Mouse (Mus musculus): ENCODE data around the gene Ccdc81.
A peak's percentile ranks its signal among the peaks of the same experiment; 100 is the strongest.

Gene Ccdc81

GRCm38 (mm10) chr7:89856440-89857217 is 46.8 kb downstream of the Ccdc81 start:
- no peak for DNase-seq

- no peak for DNase-seq
Measured at GRCm38 (mm10) chr7:89855196-89855595, 48.2 kb downstream of the Ccdc81 start.

GRCm38 (mm10) chr7:89853131-89853530 is 50.3 kb downstream of the Ccdc81 start:
- no peak for DNase-seq

GRCm38 (mm10) chr7:89852158-89853095 is 51.0 kb downstream of the Ccdc81 start:
- no peak for DNase-seq

GRCm38 (mm10) chr7:89850510-89850909 is 52.9 kb downstream of the Ccdc81 start:
- no peak for DNase-seq

GRCm38 (mm10) chr7:89845669-89846068 is 57.8 kb downstream of the Ccdc81 start:
- no peak for DNase-seq

- peak; percentile 53 for DNase-seq
Measured at GRCm38 (mm10) chr7:89843533-89843932, 59.9 kb downstream of the Ccdc81 start.

- DNase-seq = no peak
Measured at GRCm38 (mm10) chr7:89843121-89843520, 60.3 kb downstream of the Ccdc81 start.

GRCm38 (mm10) chr7:89842404-89842715 is 61.1 kb downstream of the Ccdc81 start:
- DNase-seq = no peak

- peak; percentile 91 for DNase-seq
Measured at GRCm38 (mm10) chr7:89841670-89842403, 61.6 kb downstream of the Ccdc81 start.

- DNase-seq = no peak
Measured at GRCm38 (mm10) chr7:89839721-89840120, 63.7 kb downstream of the Ccdc81 start.

- DNase-seq = no peak
Measured at GRCm38 (mm10) chr7:89837841-89838240, 65.6 kb downstream of the Ccdc81 start.

- no peak for DNase-seq
Measured at GRCm38 (mm10) chr7:89836676-89837075, 66.8 kb downstream of the Ccdc81 start.

GRCm38 (mm10) chr7:89835566-89835965 is 67.9 kb downstream of the Ccdc81 start:
- DNase-seq = no peak

GRCm38 (mm10) chr7:89833521-89833920 is 69.9 kb downstream of the Ccdc81 start:
- no peak for DNase-seq

GRCm38 (mm10) chr7:89829201-89829600 is 74.2 kb downstream of the Ccdc81 start:
- peak; percentile 19 for DNase-seq

GRCm38 (mm10) chr7:89828436-89829065 is 74.9 kb downstream of the Ccdc81 start:
- no peak for DNase-seq

Measured in kidney, adult 9 months (tissue).